Mouse (Mus musculus): ENCODE measurements at regions not wholly inside any gene's neighbourhood (a gene's known extent, or its start where the extent isn't known, plus 50 kb on each side); places are given as distances from the start of the nearest gene placed in this dataset.

DNA sequence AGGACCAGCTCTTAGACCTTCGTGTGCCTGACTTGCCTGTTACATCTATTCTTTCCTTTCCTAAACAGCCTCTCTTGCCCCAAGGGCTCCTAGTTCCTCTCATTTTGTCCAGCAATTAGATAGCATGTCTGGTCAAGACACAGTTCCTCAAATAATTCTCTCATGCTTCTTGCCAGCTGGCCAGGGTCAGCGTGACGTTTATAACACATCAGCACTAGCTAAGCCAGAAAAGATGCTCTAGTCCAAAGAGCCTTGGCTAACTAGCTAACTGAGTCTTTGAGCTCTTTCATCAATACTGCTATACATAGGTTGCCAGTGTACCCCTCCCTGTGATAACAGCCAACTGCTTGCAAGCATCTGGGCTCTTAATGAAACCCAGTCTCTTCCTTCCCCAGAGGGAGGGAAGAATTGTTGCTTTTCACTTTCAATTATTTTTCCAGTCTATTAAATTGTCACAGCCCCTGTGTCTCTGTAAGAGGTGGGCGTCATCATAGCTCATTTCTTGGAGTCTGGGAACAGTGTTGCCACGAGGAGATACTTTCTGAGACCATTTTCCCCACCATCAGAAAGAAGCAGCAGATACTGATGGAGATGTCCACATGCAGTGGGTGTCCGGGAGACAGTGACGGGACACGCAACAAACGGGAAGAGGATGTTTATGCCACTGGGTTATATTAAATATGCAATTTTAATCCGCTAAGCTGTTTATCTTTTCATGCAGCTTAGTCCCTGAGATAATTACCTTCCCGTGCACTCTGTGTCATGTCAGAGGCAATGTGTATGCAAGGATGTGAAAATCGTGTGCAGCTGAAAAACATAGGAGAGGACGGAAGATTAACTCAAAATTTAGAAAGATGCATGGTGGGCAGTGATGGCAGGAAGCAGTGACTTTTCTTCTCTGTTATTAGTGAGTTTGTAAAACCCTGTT is 250.1 kb upstream of the Nmur2 start:
- DNase-seq (ENCODE audit: low read depth, low spot score): no peak

DNA sequence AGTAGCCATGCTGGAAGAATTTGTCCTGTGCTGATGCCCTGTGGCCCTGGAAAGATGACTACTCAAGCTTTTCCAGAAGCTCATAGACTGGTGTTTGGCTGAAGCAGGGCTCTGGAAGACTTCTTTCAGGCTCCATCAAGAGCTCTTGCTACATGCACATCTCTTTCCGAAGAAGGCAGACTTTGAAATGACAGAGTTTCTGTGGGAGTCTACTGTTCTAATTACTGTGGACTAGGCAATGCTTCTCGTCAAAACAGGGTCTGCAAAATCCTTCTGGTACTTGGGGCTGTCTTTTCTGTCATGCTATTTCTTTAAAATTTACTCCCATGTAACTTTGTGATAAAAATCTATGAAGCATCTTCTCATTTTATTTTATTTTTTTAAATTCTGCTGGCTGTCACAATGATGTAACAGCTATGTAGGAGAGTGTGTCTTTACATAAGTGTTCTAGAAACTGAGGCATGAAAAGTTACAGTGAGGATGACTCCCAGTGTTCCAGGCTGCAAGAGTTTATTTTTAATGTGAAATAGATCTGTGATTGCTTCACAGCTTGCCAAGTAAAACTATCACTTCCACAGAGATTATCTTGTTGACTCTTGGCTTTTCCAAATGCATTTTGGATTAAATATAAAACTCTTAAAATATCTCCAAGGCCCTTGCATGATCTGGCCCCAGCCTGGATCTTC is 244.9 kb upstream of the Nmur2 start:
- no peak for DNase-seq (ENCODE audit: low read depth, low spot score)

DNA sequence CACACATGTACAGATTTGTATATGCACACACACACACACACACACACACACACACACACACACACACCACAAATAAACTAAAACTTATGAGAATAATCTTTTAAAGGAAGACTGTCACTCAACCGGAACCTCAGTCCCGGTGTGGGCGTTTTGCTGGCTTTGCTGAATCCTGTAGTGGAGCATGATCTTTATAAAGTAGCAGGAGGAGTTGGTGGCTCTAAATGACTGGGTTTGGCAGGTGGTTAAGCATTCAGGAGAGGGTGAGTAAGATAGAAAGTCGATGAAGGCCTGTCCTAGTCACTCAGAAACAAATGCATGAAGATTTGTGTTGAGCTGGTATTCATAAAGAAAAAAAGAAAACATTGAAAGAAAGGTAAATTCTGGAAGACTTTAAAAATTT is 240.4 kb upstream of the Nmur2 start:
- DNase-seq (ENCODE audit: low read depth, low spot score): no peak

DNA sequence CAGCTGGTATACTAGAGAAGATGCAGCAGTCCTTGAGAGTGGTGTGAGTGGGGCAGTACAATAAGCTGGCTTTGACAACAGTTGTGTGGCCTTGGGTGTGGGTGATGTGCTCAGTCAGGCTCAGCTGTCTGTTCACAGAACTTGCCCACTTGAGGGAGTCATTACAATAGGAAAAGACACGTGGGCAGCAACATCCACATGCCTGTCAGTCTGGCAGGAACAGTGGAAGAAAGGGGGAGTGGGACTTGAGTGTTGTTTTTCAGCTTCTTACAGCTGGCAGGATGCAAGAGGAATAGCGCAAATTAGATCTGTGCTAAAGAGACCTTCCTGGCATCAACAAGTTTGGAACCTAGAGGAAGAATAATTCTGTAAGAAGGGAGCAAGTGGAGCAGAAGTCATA is 239.4 kb upstream of the Nmur2 start:
- no peak for DNase-seq (ENCODE audit: low read depth, low spot score)

DNA sequence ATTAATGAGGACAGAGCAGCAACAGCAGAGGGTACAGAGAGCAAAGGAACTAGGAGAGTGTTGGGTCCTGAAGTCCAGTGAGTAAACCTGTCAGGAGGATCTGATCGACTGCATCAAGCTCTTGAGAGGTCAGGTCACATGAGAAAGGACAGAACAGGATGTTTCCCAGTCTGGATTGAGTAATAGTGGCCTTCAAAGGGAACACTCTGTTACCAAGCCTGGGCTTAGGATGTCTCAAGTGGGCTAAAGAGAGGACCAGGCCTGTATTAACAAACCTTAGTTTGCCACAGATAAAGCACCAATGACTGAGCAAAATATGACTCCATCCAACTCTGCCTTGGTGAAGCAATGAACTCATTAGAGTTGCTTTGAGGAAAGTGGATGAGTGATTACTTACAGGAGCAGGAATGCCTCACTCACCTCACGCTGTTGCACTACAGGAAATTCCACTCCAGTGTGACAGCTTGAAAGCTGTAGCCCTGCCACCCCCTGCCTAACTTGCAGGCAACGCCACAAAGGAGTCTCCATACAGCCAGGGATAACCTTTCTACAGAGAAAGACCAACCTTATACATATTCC is 229.2 kb upstream of the Nmur2 start:
- DNase-seq (ENCODE audit: low read depth, low spot score): peak; percentile 39

DNA sequence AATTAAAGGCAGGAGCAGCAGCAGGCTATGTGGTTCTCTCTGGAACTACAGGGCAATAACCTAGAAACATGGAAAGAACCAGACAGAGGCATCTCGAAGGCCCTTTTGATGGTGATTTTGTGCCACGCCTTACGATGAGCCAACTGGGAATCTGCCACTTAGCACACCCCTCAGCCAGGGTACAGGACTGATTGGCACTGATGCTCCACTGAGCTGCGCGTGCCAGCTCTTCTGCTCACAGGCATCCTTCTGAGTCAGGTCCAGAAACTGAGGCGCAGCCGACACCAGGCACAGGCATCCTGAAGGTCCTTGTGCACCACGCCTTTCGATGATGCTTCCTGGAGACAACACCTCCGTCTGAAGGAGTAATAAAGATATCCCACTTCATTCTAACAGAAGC is 221.9 kb upstream of the Nmur2 start:
- no peak for DNase-seq (ENCODE audit: low read depth, low spot score)

DNA sequence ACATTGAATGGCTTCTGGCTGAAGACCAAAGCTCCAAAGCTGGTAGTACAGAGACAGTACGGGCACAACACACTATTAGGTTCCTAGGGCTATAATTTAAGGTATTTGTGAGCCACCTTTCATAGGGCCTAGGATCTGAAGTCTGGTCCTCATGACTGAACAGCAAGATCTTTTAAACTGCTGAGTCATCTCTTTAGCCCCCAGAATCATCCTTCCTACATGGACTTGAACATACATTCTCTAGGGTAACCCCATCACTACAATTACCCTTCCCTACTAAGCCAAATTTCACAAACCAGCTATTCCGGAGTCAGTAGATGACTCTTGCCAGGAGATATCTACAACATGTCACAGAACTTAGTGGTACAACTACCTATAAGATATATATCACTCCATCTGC is 215.5 kb upstream of the Nmur2 start:
- DNase-seq (ENCODE audit: low read depth, low spot score): no peak

DNA sequence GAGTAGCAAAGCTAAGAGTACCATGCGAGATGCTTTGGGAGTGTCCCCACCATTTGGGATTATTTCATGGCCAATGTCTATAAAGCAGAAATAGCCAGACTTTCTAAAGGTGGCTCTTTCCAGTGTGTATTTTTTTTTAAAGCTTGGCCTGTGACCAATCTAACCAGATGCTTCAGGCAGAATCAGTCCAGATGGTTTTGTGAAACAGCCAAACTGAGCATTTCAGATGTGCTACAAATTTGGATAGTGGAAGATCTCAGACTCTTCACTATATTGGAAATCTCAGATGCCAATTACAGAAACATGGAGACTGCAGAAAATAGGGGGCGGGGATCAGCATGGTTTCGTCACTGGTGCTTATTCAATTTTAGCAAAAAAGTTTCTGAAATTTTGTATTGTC is 213.6 kb upstream of the Nmur2 start:
- DNase-seq (ENCODE audit: low read depth, low spot score): no peak

DNA sequence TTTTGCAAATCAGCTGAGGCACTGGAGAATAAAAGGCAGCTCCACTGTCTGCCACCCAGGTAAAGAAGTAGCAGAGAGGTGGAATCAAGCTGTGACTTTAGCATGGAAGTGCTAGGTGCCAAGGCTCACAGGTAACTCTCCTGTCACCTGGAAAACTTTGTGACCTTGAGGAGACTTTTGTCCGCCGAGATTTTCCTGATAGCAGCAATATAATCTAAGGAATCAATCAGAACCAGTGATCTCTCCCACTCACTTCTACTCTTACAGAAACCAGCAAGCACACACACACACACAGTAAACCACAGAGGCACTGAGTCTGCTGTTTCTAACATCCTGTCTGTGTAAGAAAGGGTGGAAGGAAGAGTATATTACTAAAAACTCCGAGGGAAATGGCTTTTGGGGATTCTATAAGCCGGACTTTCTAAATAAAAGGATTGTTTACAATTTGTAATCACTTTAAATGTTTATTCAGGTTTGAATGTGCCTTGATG is 206.6 kb upstream of the Nmur2 start:
- DNase-seq (ENCODE audit: low read depth, low spot score): no peak

DNA sequence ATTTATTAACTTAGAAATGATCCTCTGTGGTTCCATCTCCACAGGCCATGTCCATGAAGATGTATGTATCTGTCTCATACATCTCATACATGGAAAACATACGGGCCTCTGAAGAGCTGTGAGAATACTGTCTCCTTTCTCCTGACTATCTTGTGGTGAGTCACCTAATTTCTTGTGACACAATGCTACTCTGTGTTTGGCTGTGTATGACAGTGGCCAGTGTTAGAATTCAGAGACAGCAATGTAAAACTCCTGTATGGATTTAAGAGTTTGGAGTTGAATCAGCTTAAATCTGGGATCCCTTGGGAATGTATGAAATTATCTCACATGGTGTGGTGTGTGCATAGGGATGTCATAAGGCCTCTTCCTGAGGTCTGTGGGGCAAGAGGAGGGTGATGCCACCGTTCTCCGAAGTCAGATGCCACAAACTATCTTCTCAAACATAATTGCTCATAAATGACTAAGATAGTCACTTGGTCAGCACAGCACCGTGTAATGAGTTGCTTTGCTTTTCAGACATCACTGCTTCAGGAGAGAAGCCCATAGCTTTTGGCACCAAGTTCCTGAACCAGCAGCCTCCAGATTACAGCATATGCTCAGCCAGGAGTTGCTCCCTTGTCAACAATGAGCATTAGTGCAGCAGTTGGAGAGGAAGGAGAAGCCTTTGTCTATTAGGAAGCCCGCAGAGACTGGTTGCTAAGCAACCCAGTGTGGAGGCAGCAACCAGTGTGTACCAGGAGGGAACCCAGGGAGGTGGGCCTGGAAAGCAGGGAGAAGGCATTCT is 205.9 kb upstream of the Nmur2 start:
- DNase-seq (ENCODE audit: low read depth, low spot score): peak; percentile 77

DNA sequence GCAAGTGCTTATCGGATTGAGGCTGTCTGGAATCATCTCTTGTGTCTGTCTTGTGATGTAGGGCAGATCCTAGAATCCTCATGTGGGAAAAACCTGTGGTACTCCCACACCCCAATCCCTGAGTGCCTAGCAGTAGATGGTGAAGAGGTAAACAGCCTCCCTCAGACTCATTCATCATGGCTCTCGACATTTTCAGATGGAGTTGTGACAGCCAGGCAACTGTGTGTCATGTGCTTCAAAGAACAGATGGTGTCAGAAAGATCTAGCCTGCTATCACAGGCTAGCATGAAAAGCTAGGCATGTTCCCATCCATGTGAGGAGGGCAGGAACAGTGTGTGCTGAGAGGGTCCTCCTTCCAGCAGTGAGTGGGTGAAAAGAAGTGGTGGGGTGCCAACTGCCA is 204.1 kb upstream of the Nmur2 start:
- no peak for DNase-seq (ENCODE audit: low read depth, low spot score)

DNA sequence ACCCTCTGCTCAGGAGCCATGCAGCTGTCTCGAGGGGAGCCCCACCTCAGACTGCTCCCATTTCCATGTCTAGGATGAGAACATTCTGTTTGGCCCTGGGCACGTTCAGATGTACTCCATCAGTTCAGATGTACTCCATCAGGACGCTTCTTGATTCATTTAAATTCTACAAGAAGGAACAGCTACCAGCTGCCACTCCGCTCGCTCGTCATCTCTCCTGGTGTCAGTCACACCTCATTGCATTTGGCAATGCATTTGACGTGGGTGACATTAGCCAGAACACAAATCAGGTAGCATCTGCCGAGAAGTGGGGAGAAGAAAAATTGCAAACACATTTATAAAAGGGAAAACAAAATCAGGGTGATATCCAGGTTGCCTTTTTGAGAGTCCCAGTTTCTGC is 202.6 kb upstream of the Nmur2 start:
- no peak for DNase-seq (ENCODE audit: low read depth, low spot score)

DNA sequence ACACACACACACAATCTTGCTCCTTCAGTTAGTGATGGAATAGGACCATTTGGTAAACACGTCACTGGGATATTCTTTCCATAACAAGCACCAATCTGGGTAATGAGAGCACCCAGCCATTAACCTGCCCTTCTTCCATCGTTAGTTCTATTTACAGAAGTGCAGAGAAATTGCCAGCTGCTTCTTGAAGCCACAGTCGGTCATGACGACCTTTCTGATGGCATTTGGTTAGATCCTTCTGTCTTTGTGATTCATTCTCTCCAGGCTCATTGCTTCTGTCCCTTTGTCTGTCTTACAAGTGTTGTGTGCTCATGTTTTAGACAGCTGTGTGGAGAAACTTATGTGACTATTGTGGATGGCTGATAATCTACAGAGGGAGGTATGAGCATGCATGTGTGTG is 197.9 kb upstream of the Nmur2 start:
- DNase-seq (ENCODE audit: low read depth, low spot score): no peak

DNA sequence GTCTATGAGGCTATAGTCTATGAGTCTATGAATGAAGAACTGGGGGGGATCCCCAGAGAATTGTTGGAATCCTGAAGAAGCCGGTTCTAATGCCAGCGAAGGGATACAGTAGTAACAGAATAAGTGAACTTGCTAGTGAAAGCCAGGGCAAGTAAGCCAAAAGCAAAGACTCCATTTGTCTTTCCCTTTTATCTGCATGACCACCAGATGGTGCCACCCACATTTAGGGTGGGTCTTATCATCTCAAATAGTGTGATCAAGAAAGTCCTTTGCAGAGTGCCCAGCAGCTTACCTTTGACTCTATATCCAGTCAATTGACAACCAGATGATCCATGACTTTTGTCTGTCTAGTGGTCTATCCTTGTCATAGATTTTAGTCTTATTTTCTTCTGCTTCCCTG is 184.2 kb upstream of the Nmur2 start:
- no peak for DNase-seq (ENCODE audit: low read depth, low spot score)

DNA sequence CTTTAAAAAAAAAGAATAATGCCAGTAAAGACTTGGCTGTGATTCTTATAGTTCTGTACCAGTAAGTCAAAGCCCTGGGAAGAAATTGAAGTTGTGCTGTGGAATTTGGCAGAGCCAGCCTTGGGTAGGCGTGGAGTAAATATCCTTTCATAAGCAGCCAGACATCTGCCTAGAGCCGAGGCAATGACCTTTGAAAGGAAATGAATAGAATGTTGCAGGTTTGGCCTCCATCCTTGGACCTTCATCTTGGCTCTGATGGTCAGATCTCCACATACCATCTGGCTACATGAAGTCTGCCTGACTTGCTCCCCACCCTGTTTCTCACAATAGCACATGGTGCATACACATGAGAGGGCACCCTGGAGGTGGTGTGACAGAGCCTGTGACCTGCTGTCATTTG is 174.9 kb upstream of the Nmur2 start:
- DNase-seq (ENCODE audit: low read depth, low spot score): no peak

DNA sequence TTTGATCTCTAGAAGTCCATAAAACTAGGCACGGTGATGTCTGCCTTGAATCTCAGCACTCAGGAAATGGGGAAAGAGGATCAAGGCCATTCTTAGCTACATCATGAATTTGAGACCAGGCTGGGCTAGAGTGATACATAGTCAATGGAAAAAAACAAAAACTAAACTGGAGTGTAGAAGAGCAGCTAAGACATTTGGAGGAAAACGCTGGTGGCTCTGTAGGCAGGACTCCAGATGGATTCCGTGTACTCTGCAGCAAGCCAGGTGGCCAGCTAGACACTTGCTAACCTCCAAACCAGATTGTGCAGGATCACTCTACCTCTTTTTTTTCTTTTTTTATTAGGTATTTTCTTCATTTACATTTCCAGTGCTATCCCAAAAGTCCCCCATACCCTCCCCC is 161.0 kb upstream of the Nmur2 start:
- DNase-seq (ENCODE audit: low read depth, low spot score): no peak

DNA sequence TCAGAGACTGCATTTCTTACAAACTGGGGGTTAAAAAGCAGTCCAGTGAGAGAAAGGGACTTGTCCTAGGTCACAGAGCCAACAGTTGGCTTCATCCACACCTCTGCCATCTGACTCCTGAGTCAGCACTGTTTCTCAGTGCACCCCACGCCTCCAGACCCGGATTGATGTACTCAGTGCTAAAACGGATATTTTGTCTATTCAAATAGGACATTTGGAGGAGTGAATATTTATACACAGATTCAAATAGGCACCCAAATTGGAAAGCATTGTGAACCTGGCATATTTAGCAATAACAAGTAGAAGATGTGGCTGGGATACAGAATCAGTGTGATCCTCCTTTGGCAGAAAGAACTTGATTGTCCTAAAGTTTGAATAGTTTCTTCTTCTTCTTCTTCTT is 154.5 kb upstream of the Nmur2 start:
- DNase-seq (ENCODE audit: low read depth, low spot score): no peak

DNA sequence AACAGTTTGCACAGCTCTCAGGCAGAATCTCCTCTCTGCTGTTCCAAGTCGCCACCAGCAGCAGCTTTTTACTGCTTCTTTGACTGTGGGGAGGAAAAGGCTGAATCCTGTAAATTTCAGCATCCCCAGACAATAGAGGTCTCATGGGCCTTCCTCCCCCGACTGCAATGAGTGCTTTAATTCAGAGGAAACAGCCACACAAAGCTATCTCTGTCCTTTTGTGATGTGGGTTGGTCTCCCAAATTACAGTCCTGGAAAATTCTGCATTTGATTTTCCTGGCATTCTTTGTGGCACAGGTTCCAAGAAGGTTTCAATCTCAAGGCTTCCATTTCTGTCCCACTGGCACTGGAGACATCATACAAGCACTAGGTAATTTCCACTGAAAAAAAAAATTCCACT is 152.6 kb upstream of the Nmur2 start:
- no peak for DNase-seq (ENCODE audit: low read depth, low spot score)

DNA sequence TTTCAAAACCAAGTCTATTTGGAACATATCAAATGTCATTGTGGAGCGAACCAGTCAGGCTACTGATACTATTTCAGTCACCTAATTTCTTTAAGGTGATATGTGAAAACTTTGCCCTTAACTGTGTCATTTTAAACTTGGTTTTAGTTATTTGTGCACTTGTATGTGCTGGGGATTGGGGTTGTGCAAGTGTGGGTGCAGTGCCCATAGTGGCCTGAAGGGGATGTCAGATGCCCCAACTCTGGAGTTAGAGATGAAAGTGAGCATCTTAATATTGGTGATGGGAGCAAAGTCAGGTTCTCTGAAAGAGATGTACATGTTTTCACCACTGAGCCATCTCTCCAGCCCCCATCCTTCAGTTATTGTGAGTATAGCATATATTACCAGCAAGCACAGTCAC is 133.1 kb upstream of the Nmur2 start:
- no peak for DNase-seq (ENCODE audit: low read depth, low spot score)

DNA sequence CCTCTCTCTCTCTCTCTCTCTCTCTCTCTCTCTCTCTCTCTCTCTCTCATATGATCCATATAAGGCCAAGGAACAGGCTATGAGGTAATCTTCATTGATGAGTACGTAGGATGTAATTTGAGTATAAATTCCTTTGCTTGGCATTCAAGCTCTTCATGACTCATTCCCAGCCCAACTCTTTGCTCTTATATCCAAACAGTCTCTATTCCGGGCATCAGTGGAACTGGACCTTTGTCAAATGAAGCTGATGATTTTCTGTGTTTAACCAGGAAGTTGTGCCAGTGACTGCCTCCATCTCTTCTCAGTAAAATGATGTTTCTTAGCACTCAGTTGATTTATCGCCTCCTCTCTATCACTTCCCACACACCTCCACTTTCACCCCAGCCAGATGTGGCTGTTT is 132.4 kb upstream of the Nmur2 start:
- DNase-seq (ENCODE audit: low read depth, low spot score): no peak

DNA sequence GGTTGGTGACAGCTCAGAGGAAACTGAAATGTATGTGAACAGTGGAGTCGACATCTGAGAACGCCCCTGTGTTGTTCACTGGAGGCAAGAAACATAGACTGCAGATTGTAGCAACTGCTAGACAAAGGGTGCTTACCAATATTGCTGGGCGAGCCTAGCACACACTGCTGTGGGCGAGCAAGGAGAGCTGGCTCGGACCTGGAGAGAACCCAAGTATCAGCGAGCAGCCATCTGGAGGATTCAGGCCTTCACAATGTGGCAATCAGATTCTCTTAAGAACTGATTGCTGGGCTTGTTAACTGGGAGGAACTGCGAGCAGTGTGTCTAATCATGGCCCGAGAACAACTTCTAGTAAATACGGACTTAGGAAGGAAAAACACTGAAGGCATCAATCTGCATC is 128.8 kb upstream of the Nmur2 start:
- DNase-seq (ENCODE audit: low read depth, low spot score): no peak

DNA sequence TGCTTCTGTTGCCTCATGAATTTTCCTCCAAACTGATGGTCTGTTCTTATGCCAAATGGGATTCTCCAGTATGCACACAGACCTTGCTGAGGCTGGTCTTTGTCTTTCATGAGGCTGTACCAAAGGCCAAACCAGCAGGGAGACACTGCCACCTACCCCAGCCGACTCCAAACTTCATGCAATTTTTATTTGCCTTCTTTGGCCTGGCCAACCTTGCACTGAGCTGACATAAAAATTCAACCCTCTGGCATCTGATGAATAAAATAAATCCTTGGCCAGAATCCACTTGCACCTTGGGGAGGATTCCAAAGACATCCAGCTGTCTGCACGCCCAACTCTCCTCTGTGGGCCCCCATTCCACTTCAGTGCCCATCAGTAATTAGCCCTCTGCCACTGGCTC is 126.0 kb upstream of the Nmur2 start:
- no peak for DNase-seq (ENCODE audit: low read depth, low spot score)
